ENCODE assay signal across 8 mouse cellular contexts in genomic region chr12:24928051-24928748, GRCm38 (mm10). TPM values are rescaled to one million over a fixed set of nuclear protein-coding genes. Genes with fewer than 3 reads are reported as not detected.
DNase-seq lines count a peak whose midpoint lies in the region; ATAC-seq and TF ChIP-seq lines count a peak whose summit lies in the region.

No protein-coding gene starts in this region.

- H3K36me3 ChIP-seq in forebrain, embryonic 10.5 days (replicated peaks), result peaks cover 26% of the 10 kb centered on the region
- no peaks in the 10 kb centered on the region for H3K36me3 ChIP-seq in forebrain, embryonic 11.5 days (ENCODE audit: control insufficient read depth, insufficient read depth, low read length)
- H3K36me3 ChIP-seq in hindbrain, embryonic 14.5 days (replicated peaks; ENCODE audit: control insufficient read depth, insufficient read depth), result peaks cover 6% of the 10 kb centered on the region
- no peaks in the 10 kb centered on the region for H3K36me3 ChIP-seq in stomach, embryonic 15.5 days

- 83% methylated on average over 18 of the region's 18 CpGs for WGBS in forebrain, embryonic 10.5 days
- 78% methylated on average over 18 of the region's 18 CpGs for whole genome bisulfite sequencing in forebrain, embryonic 11.5 days
- 49% methylated on average over 18 of the region's 18 CpGs for WGBS in hindbrain, embryonic 14.5 days
- 69% methylated on average over 18 of the region's 18 CpGs for WGBS in stomach, embryonic 15.5 days
- 63% methylated on average over 18 of the region's 18 CpGs for WGBS in lung, adult 2 months

- TF ChIP-seq CTCF in lung, adult 2 months (IDR thresholded peaks at IDR 0.05; ENCODE audit: insufficient read depth, low read length), result no peak

- TF ChIP-seq POLR2A in lung, adult 2 months (IDR thresholded peaks at IDR 0.05; ENCODE audit: borderline replicate concordance, extremely low read depth, low read depth, low read length), result no peak

- no peak overlapping the region for H3K4me3 ChIP-seq in forebrain, embryonic 10.5 days
- no peak overlapping the region for H3K4me3 ChIP-seq in forebrain, embryonic 11.5 days (ENCODE audit: low read depth, low read length)
- no peak overlapping the region for H3K4me3 ChIP-seq in hindbrain, embryonic 14.5 days (replicated peaks; ENCODE audit: low read length)
- H3K4me3 ChIP-seq in stomach, embryonic 15.5 days (replicated peaks), result no peak overlapping the region
- H3K4me3 ChIP-seq in lung, adult 2 months (replicated peaks; ENCODE audit: extremely low read depth, low read depth, low read length), result no peak overlapping the region

- DNase-seq in forebrain, embryonic 10.5 days (ENCODE audit: extremely low spot score, low spot score), result no peak
- no peak for DNase-seq in forebrain, embryonic 11.5 days (ENCODE audit: low spot score)
- peak; percentile 49 for DNase-seq in cerebellum, adult 9-11 months
- DNase-seq in hindbrain, embryonic 14.5 days (ENCODE audit: low spot score), result no peak
- DNase-seq in left cerebral cortex, postnatal 36 days (ENCODE audit: low spot score in 2 of 2), result peak; percentile 82 to 84
- DNase-seq in embryo, embryonic 10 days (ENCODE audit: low spot score), result no peak
- no peak for DNase-seq in lung, adult 2 months

- H3K27ac ChIP-seq in forebrain, embryonic 10.5 days, result 0 out of 2 replicates have a peak overlapping the region, but pooled peaks have one; percentile 25
- no peak overlapping the region for H3K27ac ChIP-seq in forebrain, embryonic 11.5 days (ENCODE audit: low read depth, low read length)
- peak overlapping the region; percentile 72 for H3K27ac ChIP-seq in hindbrain, embryonic 14.5 days
- 0 out of 2 replicates have a peak overlapping the region, but pooled peaks have one; percentile 6 for H3K27ac ChIP-seq in stomach, embryonic 15.5 days

- H3K9me3 ChIP-seq in forebrain, embryonic 10.5 days, result no peaks in the 10 kb centered on the region
- H3K9me3 ChIP-seq in forebrain, embryonic 11.5 days (ENCODE audit: control insufficient read depth, low read length), result no peaks in the 10 kb centered on the region
- no peaks in the 10 kb centered on the region for H3K9me3 ChIP-seq in hindbrain, embryonic 14.5 days (ENCODE audit: control insufficient read depth, low read length)
- no peaks in the 10 kb centered on the region for H3K9me3 ChIP-seq in stomach, embryonic 15.5 days

- H3K4me1 ChIP-seq in forebrain, embryonic 10.5 days, result peaks cover 25% of the 10 kb centered on the region
- 0 out of 2 replicates have a peak, but pooled peaks cover 2% of the 10 kb centered on the region for H3K4me1 ChIP-seq in forebrain, embryonic 11.5 days (replicated peaks; ENCODE audit: control insufficient read depth, insufficient read depth, low read length)
- H3K4me1 ChIP-seq in hindbrain, embryonic 14.5 days (replicated peaks; ENCODE audit: control insufficient read depth, insufficient read depth, low read length), result peaks cover 19% of the 10 kb centered on the region
- H3K4me1 ChIP-seq in stomach, embryonic 15.5 days, result peaks cover 2% of the 10 kb centered on the region; the same call in 1 of the 2 replicates
- H3K4me1 ChIP-seq in lung, adult 2 months (ENCODE audit: control insufficient read depth, insufficient read depth, low read length), result no peaks in the 10 kb centered on the region; the same call in 1 of the 2 replicates

- intact Hi-C loops in left cerebral cortex, postnatal 36 days (cut with DNase I), result loop anchor here (5.0 kb wide), 2 partner anchors 56 to 96 kb away; partner anchors contain the start of gene Mboat2

- H3K4me2 ChIP-seq in forebrain, embryonic 11.5 days (ENCODE audit: low read depth, low read length, severe bottlenecking), result no peak overlapping the region
- no peak overlapping the region for H3K4me2 ChIP-seq in hindbrain, embryonic 14.5 days (replicated peaks)
- H3K4me2 ChIP-seq in stomach, embryonic 15.5 days, result no peak overlapping the region

- H3K9ac ChIP-seq in forebrain, embryonic 11.5 days (ENCODE audit: low read length), result no peak overlapping the region
- H3K9ac ChIP-seq in hindbrain, embryonic 14.5 days, result peak overlapping the region; percentile 6; the same call in 1 of the 2 replicates
- H3K9ac ChIP-seq in stomach, embryonic 15.5 days, result no peak overlapping the region

- no peaks in the 10 kb centered on the region for H3K27me3 ChIP-seq in forebrain, embryonic 10.5 days (ENCODE audit: poor library complexity, severe bottlenecking)
- no peaks in the 10 kb centered on the region for H3K27me3 ChIP-seq in forebrain, embryonic 11.5 days (ENCODE audit: control insufficient read depth, insufficient read depth, low read length)
- no peaks in the 10 kb centered on the region for H3K27me3 ChIP-seq in hindbrain, embryonic 14.5 days (ENCODE audit: control insufficient read depth, insufficient read depth, low read length)
- no peaks in the 10 kb centered on the region for H3K27me3 ChIP-seq in stomach, embryonic 15.5 days (replicated peaks)

- ATAC-seq in forebrain, embryonic 11.5 days (replicated peaks; ENCODE audit: low FRiP score), result no peak
- 0 out of 2 replicates have a peak, but pooled peaks have one; percentile 63 for ATAC-seq in hindbrain, embryonic 14.5 days (ENCODE audit: low FRiP score)
- peak; percentile 32; the same call in 1 of the 2 replicates for ATAC-seq in stomach, embryonic 15.5 days (ENCODE audit: insufficient read depth, low FRiP score, low read depth)

RNA-seq across cellular contexts. Expression of gene Kidins220, which starts 46.5 kb away (rescaled TPM):
- polyA plus RNA-seq in forebrain, embryonic 10.5 days (2016; fragmentation: Nextera tagmentation; extraction: Ambion mirVana), result 17.2 and 20.0 TPM in 2 replicates
- polyA plus RNA-seq in forebrain, embryonic 11.5 days (2014; fragmentation: Nextera tagmentation; extraction: Ambion mirVana), result 45.4 and 47.2 TPM in 2 replicates
- polyA plus RNA-seq in hindbrain, embryonic 14.5 days (2014; fragmentation: Nextera tagmentation; extraction: Ambion mirVana), result 174 and 189 TPM in 2 replicates
- 100 to 1,000 TPM; 269 to 333 TPM for total RNA-seq in left cerebral cortex, postnatal 36 days (2021)
- 25.5 and 26.1 TPM in 2 replicates for polyA plus RNA-seq in stomach, embryonic 15.5 days (2015; fragmentation: Nextera tagmentation; extraction: Ambion mirVana)
- polyA plus RNA-seq in lung, adult 2 months (2012; rRNA removed), result 37.8 and 56.5 TPM in 2 replicates

Comparison
In these comparisons a context has a peak if more than half of its experiments do, and no peak if none do; other contexts are left out.
1. DNase-seq: peak in cerebellum, adult 9-11 months (single experiment) and left cerebral cortex, postnatal 36 days (2 of 2); none in forebrain, embryonic 10.5 days (single experiment), forebrain, embryonic 11.5 days (single experiment), hindbrain, embryonic 14.5 days (single experiment), embryo, embryonic 10 days (single experiment) and lung, adult 2 months (single experiment).